Mouse (Mus musculus) liver, embryonic 15.5 days (tissue): ENCODE measurements around the gene Tmprss3. TPM values are rescaled to one million over a fixed set of nuclear protein-coding genes. Genes with fewer than 3 reads are reported as not detected.

Source experiments
- ATAC-seq: fragments of 200-750 bp; cut with Nextera tagmentation; 2 replicates; pipeline ENCODE4 v1.8.0; 2017; ENCODE audit warnings: moderate number of reproducible peaks, mild to moderate bottlenecking, moderate library complexity; ENCODE audit not compliant: insufficient read depth
- H3K27ac ChIP-seq: fragments of 300-500 bp; sonication (generic); replicated peaks from 2 replicates; pipeline ENCODE4 v1.5.1; 2015; ENCODE audit warnings: mild to moderate bottlenecking, inconsistent platforms
- H3K27me3 ChIP-seq: fragments of 300-500 bp; sonication (generic); 2 replicates; pipeline ENCODE4 v1.6.1; 2015; ENCODE audit warnings: mild to moderate bottlenecking, inconsistent platforms
- H3K36me3 ChIP-seq: fragments of 300-500 bp; sonication (generic); replicated peaks from 2 replicates; pipeline ENCODE4 v1.6.1; 2015; ENCODE audit warnings: moderate library complexity, mild to moderate bottlenecking, inconsistent platforms
- H3K4me1 ChIP-seq: fragments of 300-500 bp; sonication (generic); replicated peaks from 2 replicates; pipeline ENCODE4 v1.6.1; 2015; ENCODE audit warnings: inconsistent platforms
- H3K4me2 ChIP-seq: fragments of 300-500 bp; sonication (generic); 2 replicates; pipeline ENCODE4 v1.6.1; 2015; ENCODE audit warnings: moderate library complexity, mild to moderate bottlenecking, inconsistent platforms
- H3K4me3 ChIP-seq: fragments of 300-500 bp; sonication (generic); replicated peaks from 2 replicates; pipeline ENCODE4 v1.5.1; 2015; ENCODE audit warnings: mild to moderate bottlenecking, inconsistent platforms
- H3K9ac ChIP-seq: fragments of 300-500 bp; sonication (generic); 2 replicates; pipeline ENCODE4 v1.6.1; 2015; ENCODE audit warnings: moderate library complexity, mild to moderate bottlenecking, inconsistent platforms
- H3K9me3 ChIP-seq: fragments of 300-500 bp; sonication (generic); replicated peaks from 2 replicates; pipeline ENCODE4 v1.6.1; 2016; ENCODE audit warnings: inconsistent platforms
- WGBS: fragments of 180-500 bp; shearing (Covaris S2); methylation state at CpG from one replicate; pipeline ENCODE4 v1.1.7; 2015; ENCODE audit warnings: mixed read lengths; ENCODE audit not compliant: insufficient replicate concordance; 5-methylcytosine and 5-hydroxymethylcytosine counted together
- polyA plus RNA-seq: library from polyadenylated mRNA; unstranded; fragments of >200 nt; fragmentation: Nextera tagmentation; extraction: Ambion mirVana; gene quantifications from 2 replicates; pipeline ENCODE4 v1.2.1, GENCODE M21; 2015

The Tmprss3 gene
- polyA plus RNA-seq, 1 experiment from 2014 or later = 0.29 TPM

- no peaks in the 10 kb centered on the region for H3K36me3 ChIP-seq
- WGBS = 49% methylated on average over 2 of the region's 2 CpGs
- H3K4me1 ChIP-seq = no peaks in the 10 kb centered on the region
- no peaks in the 10 kb centered on the region for H3K9me3 ChIP-seq
- ATAC-seq = no peak
- no peak overlapping the region for H3K4me3 ChIP-seq
- H3K27me3 ChIP-seq = no peaks in the 10 kb centered on the region
- H3K4me2 ChIP-seq = no peak overlapping the region
- no peak overlapping the region for H3K27ac ChIP-seq
- H3K9ac ChIP-seq = no peak overlapping the region
These were observed 35.0 kb downstream of the Tmprss3 start for GRCm38 (mm10) chr17:31163821-31164220.

- ATAC-seq = no peak
- 44% methylated on average over 12 of the region's 12 CpGs for WGBS
- Histone ChIP-seq H3K4me2 (no peak overlapping the region), H3K36me3 (no peaks in the 10 kb centered on the region), H3K4me3 (no peak overlapping the region), H3K27ac (no peak overlapping the region), H3K4me1 (no peaks in the 10 kb centered on the region), H3K9ac (no peak overlapping the region), H3K9me3 (no peaks in the 10 kb centered on the region), H3K27me3 (no peaks in the 10 kb centered on the region)
These were observed 36.2 kb downstream of the Tmprss3 start for GRCm38 (mm10) chr17:31162607-31163006.

GRCm38 (mm10) chr17:31160291-31160690, 38.5 kb downstream of the Tmprss3 start:
- Histone ChIP-seq H3K27ac (no peak overlapping the region), H3K4me3 (no peak overlapping the region), H3K27me3 (no peaks in the 10 kb centered on the region), H3K36me3 (no peaks in the 10 kb centered on the region), H3K4me2 (no peak overlapping the region), H3K4me1 (no peaks in the 10 kb centered on the region), H3K9ac (no peak overlapping the region), H3K9me3 (no peaks in the 10 kb centered on the region)
- WGBS = 68% methylated on average over 4 of the region's 4 CpGs
- ATAC-seq = no peak

GRCm38 (mm10) chr17:31157921-31158320, 40.9 kb downstream of the Tmprss3 start:
- 74% methylated on average over 6 of the region's 6 CpGs for WGBS

GRCm38 (mm10) chr17:31153785-31154184, 45.0 kb downstream of the Tmprss3 start:
- no peaks in the 10 kb centered on the region for H3K27me3 ChIP-seq
- H3K36me3 ChIP-seq = no peaks in the 10 kb centered on the region
- H3K4me3 ChIP-seq = no peak overlapping the region
- ATAC-seq = no peak
- H3K4me1 ChIP-seq = peaks cover 6% of the 10 kb centered on the region; the same call in 1 of the 2 replicates
- 15% methylated on average over 8 of the region's 8 CpGs for WGBS
- H3K4me2 ChIP-seq = no peak overlapping the region
- no peak overlapping the region for H3K9ac ChIP-seq
- no peak overlapping the region for H3K27ac ChIP-seq
- no peaks in the 10 kb centered on the region for H3K9me3 ChIP-seq

More at GRCm38 (mm10) chr17:31157921-31158320, 40.9 kb downstream of the Tmprss3 start:
- Histone ChIP-seq H3K4me2 (no peak overlapping the region), H3K36me3 (no peaks in the 10 kb centered on the region), H3K9me3 (no peaks in the 10 kb centered on the region), H3K4me1 (no peaks in the 10 kb centered on the region), H3K4me3 (no peak overlapping the region), H3K9ac (no peak overlapping the region), H3K27ac (no peak overlapping the region), H3K27me3 (no peaks in the 10 kb centered on the region)
- no peak for ATAC-seq

- no peak overlapping the region for H3K4me3 ChIP-seq
- ATAC-seq = peak; percentile 34
- no peaks in the 10 kb centered on the region for H3K9me3 ChIP-seq
- H3K4me1 ChIP-seq = peaks cover 6% of the 10 kb centered on the region; the same call in 1 of the 2 replicates
- no peaks in the 10 kb centered on the region for H3K27me3 ChIP-seq
- peak overlapping the region; percentile 34 for H3K4me2 ChIP-seq
- no peak overlapping the region for H3K9ac ChIP-seq
- WGBS = 42% methylated on average over 9 of the region's 9 CpGs
- H3K27ac ChIP-seq = peak overlapping the region; percentile 35
- no peaks in the 10 kb centered on the region for H3K36me3 ChIP-seq
These were observed 45.7 kb downstream of the Tmprss3 start for GRCm38 (mm10) chr17:31152966-31153499.

- peaks cover 6% of the 10 kb centered on the region; the same call in 1 of the 2 replicates for H3K4me1 ChIP-seq
- peak; percentile 73 for ATAC-seq
- no peaks in the 10 kb centered on the region for H3K9me3 ChIP-seq
- H3K27me3 ChIP-seq = no peaks in the 10 kb centered on the region
- 46% methylated on average over 5 of the region's 5 CpGs for WGBS
- no peak overlapping the region for H3K4me3 ChIP-seq
- no peaks in the 10 kb centered on the region for H3K36me3 ChIP-seq
- no peak overlapping the region for H3K9ac ChIP-seq
- peak overlapping the region; percentile 35 for H3K27ac ChIP-seq
- H3K4me2 ChIP-seq = peak overlapping the region; percentile 34
These were observed 46.3 kb downstream of the Tmprss3 start for GRCm38 (mm10) chr17:31152512-31152911.

GRCm38 (mm10) chr17:31145998-31146397, 52.8 kb downstream of the Tmprss3 start:
- Histone ChIP-seq H3K27me3 (no peaks in the 10 kb centered on the region), H3K4me1 (no peaks in the 10 kb centered on the region), H3K27ac (no peak overlapping the region), H3K9ac (no peak overlapping the region), H3K36me3 (no peaks in the 10 kb centered on the region), H3K9me3 (no peaks in the 10 kb centered on the region), H3K4me2 (no peak overlapping the region), H3K4me3 (no peak overlapping the region)
- ATAC-seq = no peak
- 25% methylated on average over 9 of the region's 9 CpGs for WGBS

- Histone ChIP-seq H3K4me1 (no peaks in the 10 kb centered on the region), H3K4me3 (no peak within 1 kb of the TSS), H3K4me2 (no peak within 1 kb of the TSS), H3K27ac (no peak within 1 kb of the TSS), H3K9ac (no peak within 1 kb of the TSS), H3K9me3 (no peaks in the 10 kb centered on the region), H3K36me3 (no peaks in the 10 kb centered on the region), H3K27me3 (no peaks in the 10 kb centered on the region)
- no peak for ATAC-seq
- 52% methylated on average over 15 of the region's 15 CpGs for WGBS
These were observed 54.4 kb downstream of the Tmprss3 start, which contains the start of gene Tff2 for GRCm38 (mm10) chr17:31144040-31145037. TSS of gene Tff2 (minus strand) at chr17:31144282.

GRCm38 (mm10) chr17:31142116-31142515, 56.7 kb downstream of the Tmprss3 start:
- no peak overlapping the region for H3K4me3 ChIP-seq
- no peak overlapping the region for H3K9ac ChIP-seq
- H3K4me1 ChIP-seq = no peaks in the 10 kb centered on the region
- no peaks in the 10 kb centered on the region for H3K36me3 ChIP-seq
- no peak overlapping the region for H3K4me2 ChIP-seq
- H3K27ac ChIP-seq = no peak overlapping the region
- ATAC-seq = no peak
- H3K27me3 ChIP-seq = no peaks in the 10 kb centered on the region
- WGBS = 71% methylated on average over 7 of the region's 7 CpGs
- H3K9me3 ChIP-seq = no peaks in the 10 kb centered on the region

GRCm38 (mm10) chr17:31138398-31138797, 60.4 kb downstream of the Tmprss3 start:
- H3K27ac ChIP-seq = no peak overlapping the region
- peaks cover 9% of the 10 kb centered on the region for H3K4me1 ChIP-seq
- no peaks in the 10 kb centered on the region for H3K36me3 ChIP-seq
- no peaks in the 10 kb centered on the region for H3K27me3 ChIP-seq
- H3K9me3 ChIP-seq = no peaks in the 10 kb centered on the region
- no peak overlapping the region for H3K4me2 ChIP-seq
- H3K9ac ChIP-seq = no peak overlapping the region
- no peak overlapping the region for H3K4me3 ChIP-seq
- ATAC-seq = no peak
- WGBS = 14% methylated on average over 5 of the region's 5 CpGs
